Mouse (Mus musculus) A20 (cell line): ENCODE measurements around the gene Ddx39.

Experiments used
- DNase-seq: peaks from one replicate; pipeline ENCODE4 v3.0.0-alpha.2; 2011; ENCODE audit warnings: low read depth, low spot score

The Ddx39 gene

GRCm38 (mm10) chr8:83767442-83767841, 52.5 kb downstream of the Ddx39 start:
- DNase-seq: no peak

- DNase-seq: no peak
Measured at GRCm38 (mm10) chr8:83768526-83768925, 53.5 kb downstream of the Ddx39 start.

GRCm38 (mm10) chr8:83769720-83770119, 54.7 kb downstream of the Ddx39 start:
- no peak for DNase-seq

GRCm38 (mm10) chr8:83770669-83771068, 55.7 kb downstream of the Ddx39 start:
- DNase-seq: no peak

- DNase-seq: no peak
Measured at GRCm38 (mm10) chr8:83771791-83772190, 56.8 kb downstream of the Ddx39 start.

- no peak for DNase-seq
Measured at GRCm38 (mm10) chr8:83772701-83773451, 57.9 kb downstream of the Ddx39 start.

- no peak for DNase-seq
Measured at GRCm38 (mm10) chr8:83773452-83773846, 58.5 kb downstream of the Ddx39 start.

GRCm38 (mm10) chr8:83774221-83774620, 59.2 kb downstream of the Ddx39 start:
- DNase-seq: no peak
